Mouse (Mus musculus) urinary bladder, postnatal 14 days (tissue): ENCODE measurements around the gene Slc16a1.

Experiments used
- DNase-seq: peaks from one replicate; pipeline ENCODE4 v3.0.0; 2021; ENCODE audit warnings: low spot score

Slc16a1 gene

DNA sequence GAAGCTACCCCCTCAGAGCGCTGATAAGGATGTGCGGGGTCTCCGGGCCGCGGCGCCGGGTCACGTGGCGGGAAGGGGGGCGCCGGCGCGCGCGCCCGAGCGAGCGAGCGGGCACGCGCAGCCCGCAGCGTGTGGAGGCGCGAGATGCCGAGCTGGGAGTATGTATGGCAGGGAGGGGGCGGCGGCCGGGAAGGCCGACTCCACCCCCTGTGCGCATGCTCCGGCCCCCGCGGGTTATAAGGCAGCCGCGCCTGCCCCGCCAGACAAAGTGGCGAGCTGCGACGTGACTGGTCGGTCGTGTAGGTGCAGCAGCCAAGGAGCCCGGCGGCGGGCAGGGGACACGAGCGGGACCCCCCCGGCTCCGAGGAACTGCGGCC lies at the start of gene Slc16a1:
Gene Slc16a1, plus strand, starts transcription at position 266 of the 377 bp plus-strand sequence.
- peak; percentile 89 for DNase-seq

DNA sequence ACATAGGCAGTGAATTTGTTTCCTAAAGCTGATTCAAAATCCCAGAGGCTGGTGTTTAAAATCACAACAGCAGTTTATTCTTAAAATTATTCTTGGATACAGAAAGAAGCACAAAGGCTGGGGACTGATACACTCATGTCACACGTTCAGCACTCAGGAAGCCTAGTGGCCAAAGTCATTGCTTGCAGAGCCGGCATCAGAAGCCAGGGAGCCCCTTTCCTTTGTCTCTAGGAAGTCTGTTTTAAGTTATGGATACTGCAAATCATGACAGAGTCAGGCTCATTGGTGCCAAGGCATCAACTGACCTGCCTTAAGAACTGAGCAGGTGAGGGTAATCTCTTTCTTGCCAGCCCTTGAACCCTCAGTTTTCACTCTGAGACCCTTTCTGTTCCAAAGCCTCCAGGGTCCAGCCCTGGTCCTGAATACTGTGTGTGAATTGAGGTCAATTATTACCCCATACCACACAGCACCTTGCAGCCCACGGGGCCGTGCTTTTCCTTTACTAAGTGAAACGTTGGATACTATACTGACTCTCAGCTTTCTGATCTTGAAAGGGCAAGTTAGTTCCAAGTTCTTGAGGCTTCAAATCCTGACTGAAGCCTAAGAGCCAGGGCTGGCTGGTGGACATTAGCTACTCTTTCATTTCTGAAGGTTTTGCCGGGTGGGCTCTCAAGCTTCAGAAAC lies 41.9 kb upstream of the Slc16a1 start:
- DNase-seq, result no peak

DNA sequence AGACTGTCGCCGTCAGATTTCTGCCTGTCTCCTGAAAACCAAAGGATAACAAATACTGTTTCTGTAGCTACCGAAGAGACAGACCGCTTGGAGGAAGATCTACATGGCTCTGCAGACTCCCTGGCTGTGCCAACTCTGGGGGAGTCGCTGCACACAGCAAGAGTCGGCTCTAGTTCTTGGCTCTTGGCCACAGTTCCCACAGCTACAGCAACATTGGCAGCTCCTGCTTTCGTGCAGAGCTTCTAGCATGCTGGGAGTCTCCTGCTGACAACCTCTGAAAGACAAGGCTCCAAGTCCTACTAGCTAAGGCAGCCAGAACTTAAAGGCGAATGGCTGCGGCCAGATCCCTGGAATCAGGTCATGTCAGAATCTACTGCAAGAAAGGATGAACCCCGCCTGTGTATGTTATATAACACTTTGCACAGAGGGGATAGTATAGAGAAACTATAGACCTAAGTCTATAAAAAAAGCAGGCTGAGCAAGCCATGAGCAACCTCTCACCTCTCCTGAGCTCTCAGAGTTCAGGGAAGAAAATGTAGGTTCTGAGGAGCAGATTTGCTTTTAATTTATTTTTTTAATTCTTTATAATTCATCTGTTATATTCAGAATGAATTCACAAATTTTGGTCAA lies 41.2 kb upstream of the Slc16a1 start:
- peak; percentile 73 for DNase-seq

GRCm38 (mm10) chr3:104599296-104600150 lies 38.9 kb upstream of the Slc16a1 start:
- peak; percentile 47 for DNase-seq

DNA sequence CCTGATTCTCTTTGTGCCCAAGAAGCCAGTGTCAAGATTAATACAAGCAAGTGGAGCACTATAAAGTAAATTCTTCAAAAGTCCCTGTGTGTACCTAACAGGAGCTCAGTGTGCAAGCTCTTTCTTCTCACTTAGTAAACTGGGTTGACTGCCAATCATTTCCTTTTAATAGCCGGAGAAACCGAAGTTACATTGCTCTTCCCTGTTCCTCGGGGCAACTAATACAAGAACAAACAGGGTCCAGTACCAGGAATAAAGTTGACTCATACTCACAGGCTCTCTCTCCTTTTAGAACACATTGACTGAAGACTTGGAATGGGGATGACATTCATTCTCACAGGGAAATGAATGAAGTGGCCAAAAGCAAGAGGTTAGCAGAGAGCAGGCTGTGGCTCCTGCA lies 37.8 kb upstream of the Slc16a1 start:
- DNase-seq, result no peak

- peak; percentile 23 for DNase-seq
These were observed 36.8 kb upstream of the Slc16a1 start for GRCm38 (mm10) chr3:104601680-104602079.

GRCm38 (mm10) chr3:104609690-104610380 lies 28.6 kb upstream of the Slc16a1 start:
- DNase-seq, result no peak

DNA sequence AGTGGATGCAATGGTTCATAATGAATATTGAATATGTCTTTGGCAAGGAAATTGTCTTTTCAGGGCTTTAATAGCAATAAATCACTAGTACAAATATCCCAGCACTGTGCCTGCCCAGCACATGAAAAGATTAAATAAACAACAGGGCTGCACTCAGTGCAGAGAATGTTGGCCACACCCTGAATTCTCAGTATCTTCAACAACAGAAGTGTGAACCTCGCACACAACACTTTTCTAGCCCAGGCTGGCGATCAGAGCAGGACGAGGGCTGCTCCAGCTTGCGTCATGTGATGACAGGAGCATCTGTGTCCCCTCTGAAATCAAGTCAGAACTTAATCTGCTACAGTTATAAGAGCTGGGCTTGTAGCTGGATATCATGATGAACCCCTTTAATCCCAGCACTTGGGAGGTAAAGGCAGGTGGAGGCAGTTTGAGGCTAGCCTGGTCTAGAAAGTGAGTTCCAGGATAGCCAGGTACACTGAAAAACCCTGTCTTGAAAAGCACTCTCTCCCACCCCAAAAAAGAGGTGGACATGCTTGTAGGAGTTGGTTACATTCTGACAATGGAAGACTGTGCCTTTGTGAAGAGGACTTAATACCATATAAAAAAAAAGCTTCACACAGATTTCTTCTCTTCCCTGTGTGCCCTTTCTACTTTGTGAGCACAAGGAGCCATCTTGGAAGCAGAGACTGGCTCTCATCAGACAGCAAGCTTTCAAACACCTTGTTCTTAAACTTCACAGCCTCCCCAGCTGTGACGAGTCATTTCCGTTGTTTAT lies 27.8 kb upstream of the Slc16a1 start:
- peak; percentile 29 for DNase-seq

DNA sequence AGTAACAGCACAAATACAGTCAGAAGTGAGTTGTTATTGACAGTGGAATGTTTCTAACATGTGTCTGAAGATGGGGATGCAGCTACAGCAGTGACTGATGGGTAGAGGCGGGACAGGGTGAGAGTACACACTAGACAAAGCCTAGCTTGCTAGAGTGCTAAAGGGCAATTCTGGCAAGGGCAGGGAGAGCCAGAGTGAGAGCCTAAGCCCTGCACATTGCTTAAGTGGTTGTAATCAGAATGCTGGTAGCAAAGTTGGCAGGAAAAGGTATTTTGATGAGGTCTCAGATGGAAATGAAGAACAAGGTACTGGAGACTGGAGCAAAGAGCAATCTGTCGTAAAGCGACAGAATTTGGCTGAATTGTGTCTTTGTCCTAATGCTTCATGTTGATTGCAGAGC lies 26.5 kb upstream of the Slc16a1 start:
- DNase-seq, result no peak

DNA sequence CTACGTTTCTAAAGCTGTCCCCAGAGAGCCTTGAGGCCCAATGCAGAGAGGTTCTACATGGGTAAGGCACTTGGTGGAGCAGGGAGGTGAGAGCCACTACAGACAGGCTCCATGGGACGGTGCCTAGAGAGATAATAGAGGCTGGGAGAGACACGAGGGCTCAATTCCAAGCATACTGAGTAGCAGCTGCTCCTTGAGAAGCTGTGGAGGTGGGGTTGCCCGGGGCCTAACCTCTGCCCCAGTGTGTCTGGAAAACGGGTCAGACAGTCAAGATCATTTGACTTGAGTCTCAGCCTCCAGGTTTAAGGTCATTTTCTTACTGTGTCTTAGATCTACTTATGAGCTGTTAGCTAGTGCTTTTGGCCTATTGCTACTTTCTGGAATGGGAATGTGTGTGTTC lies 25.4 kb upstream of the Slc16a1 start:
- no peak for DNase-seq

GRCm38 (mm10) chr3:104614081-104614480 lies 24.4 kb upstream of the Slc16a1 start:
- DNase-seq, result no peak

- no peak for DNase-seq
These were observed 23.3 kb upstream of the Slc16a1 start for GRCm38 (mm10) chr3:104615216-104615615.

DNA sequence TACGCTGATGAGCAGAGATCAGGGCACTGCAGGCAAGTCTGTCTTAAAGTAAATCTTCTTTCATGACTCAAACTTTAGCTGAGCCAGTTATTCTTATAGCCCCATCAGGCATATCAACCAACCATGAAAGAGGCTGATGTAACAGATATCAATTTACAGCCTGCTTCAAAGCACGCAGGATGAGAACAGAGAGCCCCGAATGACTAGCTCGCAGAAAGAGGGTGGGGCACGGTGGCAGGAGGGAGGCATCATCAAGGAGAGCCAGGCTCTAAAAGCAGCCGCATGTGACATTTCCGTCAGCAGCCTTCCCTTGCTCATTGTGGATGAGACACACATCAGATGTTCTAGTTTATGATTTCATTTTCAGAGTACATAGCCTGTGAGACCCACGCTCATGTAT lies 22.3 kb upstream of the Slc16a1 start:
- DNase-seq, result no peak

GRCm38 (mm10) chr3:104621841-104622240 lies 16.6 kb upstream of the Slc16a1 start:
- DNase-seq, result no peak

DNA sequence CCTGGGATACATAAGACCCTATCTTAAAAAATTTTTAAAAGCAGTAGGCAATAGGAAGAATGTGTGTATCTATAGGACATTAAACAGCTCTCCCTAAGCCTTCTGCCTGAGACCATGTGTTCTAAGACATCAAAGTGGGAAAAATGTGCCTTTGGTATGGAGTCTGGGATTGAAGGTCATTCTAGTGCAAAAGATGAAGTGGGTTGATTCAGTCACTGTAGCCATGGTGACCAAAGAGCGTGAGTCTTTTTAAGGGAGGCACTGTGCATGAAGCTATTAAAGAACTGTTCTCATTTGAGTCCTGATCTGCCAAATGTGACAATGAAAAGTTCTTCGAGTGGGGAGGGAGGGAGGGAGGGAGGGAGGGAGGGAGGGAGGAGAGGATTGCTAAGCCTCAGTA lies 8.7 kb upstream of the Slc16a1 start:
- no peak for DNase-seq

- no peak for DNase-seq
These were observed 7.5 kb upstream of the Slc16a1 start for GRCm38 (mm10) chr3:104630941-104631340.

GRCm38 (mm10) chr3:104632560-104633162 lies 5.8 kb upstream of the Slc16a1 start:
- no peak for DNase-seq

GRCm38 (mm10) chr3:104636491-104636890 lies 2.0 kb upstream of the Slc16a1 start:
- no peak for DNase-seq

DNA sequence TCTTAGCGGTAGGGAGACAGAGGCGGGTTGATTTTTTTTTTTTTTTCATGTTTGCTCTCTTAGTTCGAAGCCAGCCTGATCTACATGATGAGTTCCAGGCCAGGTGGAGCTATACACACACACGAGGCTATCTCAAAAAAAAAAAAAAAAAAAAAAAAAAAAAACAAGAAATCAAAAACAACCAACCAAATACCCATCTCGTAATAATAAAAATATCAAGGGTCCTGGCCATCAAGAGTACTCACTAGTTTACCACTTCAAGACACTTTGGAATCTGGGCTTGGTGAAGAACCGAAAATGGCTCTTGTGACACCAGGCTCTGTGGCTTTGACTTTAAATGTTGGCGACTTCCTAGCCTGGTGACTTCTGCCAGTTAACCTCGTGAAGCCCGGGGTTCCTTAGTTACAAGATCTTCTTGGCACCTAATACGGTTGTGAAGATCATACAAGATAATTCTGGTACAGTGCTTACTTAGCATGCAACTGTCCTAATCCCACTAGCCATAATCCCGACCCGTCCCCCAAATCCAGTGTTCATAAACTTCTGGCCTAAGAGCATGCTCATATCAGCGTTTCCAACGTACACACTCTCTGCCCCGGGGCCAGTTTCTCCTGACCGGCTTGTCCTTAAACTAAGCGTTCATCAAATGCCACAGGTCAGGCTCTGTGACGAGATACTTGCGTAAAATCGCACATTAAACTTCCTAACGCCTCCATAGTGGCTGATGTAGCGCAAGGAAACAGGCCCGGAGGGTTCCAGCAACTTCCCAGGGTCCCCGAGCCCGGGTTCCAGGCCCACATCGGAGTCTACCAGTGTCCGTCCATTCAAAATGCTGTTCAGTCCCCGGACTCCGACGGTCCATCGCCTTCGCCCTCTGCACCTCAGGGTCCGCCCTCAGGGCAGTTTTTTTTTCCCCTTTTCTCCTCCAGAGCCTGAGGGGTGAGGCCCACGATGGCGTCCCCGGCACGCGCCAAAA lies 753 bp upstream of the Slc16a1 start:
- DNase-seq, result peak; percentile 29
